Mouse (Mus musculus): ENCODE measurements around the gene Tas2r138. TPM values are rescaled to one million over a fixed set of nuclear protein-coding genes. Genes with fewer than 3 reads are reported as not detected.
"Not testable (repeated sequence)": the region's sequence is repeated elsewhere in the genome, so short reads cannot be mapped to it uniquely, and the experiment has no call there.

Tas2r138 gene
- polyA plus RNA-seq, 1 experiment from 2014 or later, result not detected

DNA sequence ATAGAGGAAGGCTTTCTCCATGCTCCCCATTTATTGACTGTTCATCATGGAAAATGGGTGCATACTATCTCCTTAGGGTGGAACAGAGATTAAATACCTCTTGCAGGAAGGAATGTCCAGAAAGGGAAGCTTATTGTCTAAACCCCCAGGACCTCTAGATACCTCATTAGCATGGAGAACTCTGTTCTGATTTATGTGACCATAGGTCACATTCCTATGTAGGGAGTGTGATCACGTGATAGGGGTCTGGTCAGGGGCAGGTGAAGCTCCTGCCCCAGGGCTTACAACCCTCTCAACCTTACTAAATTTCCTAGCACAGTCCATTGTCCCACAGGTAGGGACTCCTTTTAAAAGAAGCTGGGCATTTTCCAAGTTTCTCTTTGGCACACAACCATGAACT, 13.0 kb upstream of the Tas2r138 start:
- no peak overlapping the region for H3K27ac ChIP-seq (ENCODE audit: low read length)
- H3K4me1 ChIP-seq (replicated peaks; ENCODE audit: control insufficient read depth, insufficient read depth, low read length), result no peaks in the 10 kb centered on the region
- no peak overlapping the region for H3K9ac ChIP-seq (ENCODE audit: low read length)
- no peaks in the 10 kb centered on the region for H3K27me3 ChIP-seq (ENCODE audit: control insufficient read depth, insufficient read depth, low read depth, low read length)
- ATAC-seq (ENCODE audit: low read depth), result no peak
- no peaks in the 10 kb centered on the region for H3K9me3 ChIP-seq (ENCODE audit: control insufficient read depth, low read length)
- H3K4me2 ChIP-seq (ENCODE audit: low read depth, low read length), result no peak overlapping the region
- H3K36me3 ChIP-seq (ENCODE audit: control insufficient read depth, insufficient read depth, low read length), result no peaks in the 10 kb centered on the region
- 48% methylated on average over 1 of the region's 1 CpGs for WGBS
- no peak overlapping the region for H3K4me3 ChIP-seq (ENCODE audit: low read length)

DNA sequence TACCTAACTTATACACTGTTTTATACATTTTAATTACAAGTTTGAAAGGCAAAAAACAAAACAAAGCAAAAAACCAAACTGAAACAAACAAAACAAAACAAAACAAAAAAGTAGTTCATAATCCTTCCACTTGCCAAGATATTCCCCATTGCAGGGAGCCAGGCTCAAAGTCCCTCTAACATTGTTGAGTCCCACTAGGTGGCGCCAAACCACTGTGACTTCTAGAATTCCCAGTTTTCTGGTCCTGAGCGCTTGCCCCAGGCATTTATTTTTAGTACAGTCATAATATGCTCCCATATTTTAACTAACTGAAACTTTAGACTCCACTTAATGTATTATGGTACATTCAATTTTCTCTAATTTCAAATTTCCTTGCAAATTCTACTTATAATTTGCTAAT, 4.9 kb upstream of the Tas2r138 start:
- H3K4me3 ChIP-seq (ENCODE audit: low read length), result no peak overlapping the region
- no peaks in the 10 kb centered on the region for H3K4me1 ChIP-seq (replicated peaks; ENCODE audit: control insufficient read depth, insufficient read depth, low read length)
- H3K4me2 ChIP-seq (ENCODE audit: low read depth, low read length), result no peak overlapping the region
- WGBS, result 8% methylated on average over 2 of the region's 2 CpGs
- H3K27ac ChIP-seq (ENCODE audit: low read length), result no peak overlapping the region
- no peak overlapping the region for H3K9ac ChIP-seq (ENCODE audit: low read length)
- no peaks in the 10 kb centered on the region for H3K27me3 ChIP-seq (ENCODE audit: control insufficient read depth, insufficient read depth, low read depth, low read length)
- ATAC-seq (ENCODE audit: low read depth), result no peak
- H3K36me3 ChIP-seq (ENCODE audit: control insufficient read depth, insufficient read depth, low read length), result no peaks in the 10 kb centered on the region
- H3K9me3 ChIP-seq (ENCODE audit: control insufficient read depth, low read length), result no peaks in the 10 kb centered on the region

DNA sequence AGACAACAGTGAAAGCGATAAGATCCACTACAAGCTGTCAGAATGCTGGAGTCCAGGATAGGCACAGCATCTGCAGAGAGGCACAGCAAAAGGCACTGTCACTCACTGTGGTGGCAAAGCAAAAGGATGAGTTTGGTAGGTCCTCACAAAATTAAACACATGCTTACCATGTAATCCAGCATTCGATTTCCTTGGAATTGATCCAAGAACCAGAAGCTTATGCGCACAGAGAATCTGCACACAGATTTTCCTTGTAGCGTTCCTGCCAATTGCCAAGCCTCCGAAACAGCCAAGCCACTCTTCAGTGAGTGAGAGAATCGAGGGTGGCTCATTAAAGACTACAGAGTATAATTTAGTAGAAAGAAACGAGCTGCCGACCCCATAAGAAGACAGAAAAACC, 2.9 kb downstream of the Tas2r138 start:
- Histone ChIP-seq H3K36me3 (ENCODE audit: control insufficient read depth, insufficient read depth, low read length) (no peaks in the 10 kb centered on the region), H3K9me3 (ENCODE audit: control insufficient read depth, low read length) (no peaks in the 10 kb centered on the region), H3K27ac (ENCODE audit: low read length) (no peak overlapping the region), H3K9ac (ENCODE audit: low read length) (no peak overlapping the region), H3K4me3 (ENCODE audit: low read length) (no peak overlapping the region), H3K27me3 (ENCODE audit: control insufficient read depth, insufficient read depth, low read depth, low read length) (no peaks in the 10 kb centered on the region), H3K4me1 (replicated peaks; ENCODE audit: control insufficient read depth, insufficient read depth, low read length) (no peaks in the 10 kb centered on the region), H3K4me2 (ENCODE audit: low read depth, low read length) (no peak overlapping the region)
- WGBS, result 54% methylated on average over 8 of the region's 8 CpGs
- no peak for ATAC-seq (ENCODE audit: low read depth)

DNA sequence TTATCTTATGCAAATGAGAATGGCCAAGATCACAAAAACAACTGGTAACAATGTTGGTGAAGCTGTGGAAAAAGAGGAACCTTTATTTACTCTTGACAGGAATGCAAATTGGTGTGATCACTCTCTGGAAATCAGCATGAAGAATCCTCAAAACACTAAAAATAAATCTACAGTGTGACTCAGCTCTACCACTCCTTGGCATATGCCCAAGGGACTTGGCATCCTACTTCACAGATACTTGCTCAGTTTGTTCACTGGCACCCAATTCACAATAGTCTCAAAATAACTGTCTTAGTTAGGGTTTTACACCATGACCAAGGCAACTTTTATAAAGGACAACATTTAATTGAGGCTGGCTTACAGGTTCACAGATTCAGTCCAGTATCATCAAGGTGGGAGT, 5.7 kb downstream of the Tas2r138 start:
- Histone ChIP-seq H3K9ac (ENCODE audit: low read length) (no peak overlapping the region), H3K36me3 (ENCODE audit: control insufficient read depth, insufficient read depth, low read length) (no peaks in the 10 kb centered on the region), H3K4me1 (replicated peaks; ENCODE audit: control insufficient read depth, insufficient read depth, low read length) (no peaks in the 10 kb centered on the region), H3K9me3 (ENCODE audit: control insufficient read depth, low read length) (no peaks in the 10 kb centered on the region), H3K27ac (ENCODE audit: low read length) (no peak overlapping the region), H3K27me3 (ENCODE audit: control insufficient read depth, insufficient read depth, low read depth, low read length) (no peaks in the 10 kb centered on the region), H3K4me2 (ENCODE audit: low read depth, low read length) (no peak overlapping the region), H3K4me3 (ENCODE audit: low read length) (no peak overlapping the region)
- no peak for ATAC-seq (ENCODE audit: low read depth)

DNA sequence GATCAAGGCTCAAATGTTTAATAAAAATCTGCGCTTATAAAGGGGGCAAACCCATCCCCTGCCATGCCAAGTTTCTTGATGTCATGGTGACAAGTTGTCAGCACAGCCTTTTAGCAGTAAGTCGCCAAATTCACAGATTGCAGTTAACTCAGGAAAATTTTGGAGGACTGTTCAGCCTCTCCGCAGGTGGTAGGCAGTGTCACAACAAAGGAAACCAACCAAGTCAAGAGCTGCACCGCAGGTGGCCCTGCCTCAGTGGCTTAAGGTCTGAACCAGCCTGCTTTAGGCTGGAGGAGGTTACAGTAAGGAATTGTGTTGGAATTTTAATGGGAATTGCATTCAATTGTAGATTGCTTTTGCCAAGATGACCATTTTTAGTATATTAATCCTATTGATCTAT, 14.6 kb downstream of the Tas2r138 start:
- WGBS, result 27% methylated on average over 4 of the region's 4 CpGs
- not testable (repeated sequence) for H3K4me2 ChIP-seq (ENCODE audit: low read depth, low read length); H3K36me3 ChIP-seq (ENCODE audit: control insufficient read depth, insufficient read depth, low read length); H3K27me3 ChIP-seq (ENCODE audit: control insufficient read depth, insufficient read depth, low read depth, low read length); H3K4me3 ChIP-seq (ENCODE audit: low read length); H3K27ac ChIP-seq (ENCODE audit: low read length); H3K9me3 ChIP-seq (ENCODE audit: control insufficient read depth, low read length); H3K9ac ChIP-seq (ENCODE audit: low read length); ATAC-seq (ENCODE audit: low read depth); H3K4me1 ChIP-seq (replicated peaks; ENCODE audit: control insufficient read depth, insufficient read depth, low read length)

DNA sequence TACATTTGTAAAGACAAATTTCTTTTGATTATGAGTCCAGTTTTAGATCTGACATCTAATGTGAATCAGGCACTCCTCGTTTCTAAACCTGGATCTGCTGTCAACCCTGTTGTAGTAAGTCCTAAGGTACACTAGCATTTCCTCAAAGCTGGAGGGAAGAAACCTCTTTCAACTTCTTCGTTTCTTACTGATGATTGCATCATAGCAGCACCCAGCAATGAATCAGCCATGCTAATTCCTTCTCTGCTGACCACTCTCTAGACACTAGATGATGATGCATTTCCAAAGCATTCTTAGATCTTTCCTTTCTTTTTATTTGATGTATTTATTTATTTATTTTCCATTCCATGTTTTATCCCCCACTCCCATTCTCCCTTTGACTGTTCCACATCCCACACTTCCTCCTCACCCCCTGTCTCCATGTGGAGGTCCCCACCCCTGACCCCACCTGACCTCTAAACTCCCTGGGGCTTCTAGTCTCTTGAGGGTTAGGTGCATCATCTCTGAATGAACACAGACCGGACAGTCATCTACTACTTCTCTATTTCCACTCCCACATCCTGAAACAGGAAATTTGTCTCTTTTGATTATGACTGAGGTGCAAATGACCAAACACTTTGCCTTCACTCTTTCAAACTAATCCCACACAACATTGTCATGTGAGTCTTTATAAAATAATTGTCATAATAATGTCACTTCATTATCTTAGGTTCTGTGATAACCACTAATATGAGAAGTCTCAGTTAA, 18.1 kb downstream of the Tas2r138 start:
- Histone ChIP-seq H3K4me1 (replicated peaks; ENCODE audit: control insufficient read depth, insufficient read depth, low read length) (no peaks in the 10 kb centered on the region), H3K27ac (ENCODE audit: low read length) (no peak overlapping the region), H3K9ac (ENCODE audit: low read length) (no peak overlapping the region), H3K4me2 (ENCODE audit: low read depth, low read length) (no peak overlapping the region), H3K4me3 (ENCODE audit: low read length) (no peak overlapping the region), H3K36me3 (ENCODE audit: control insufficient read depth, insufficient read depth, low read length) (no peaks in the 10 kb centered on the region), H3K9me3 (ENCODE audit: control insufficient read depth, low read length) (no peaks in the 10 kb centered on the region), H3K27me3 (ENCODE audit: control insufficient read depth, insufficient read depth, low read depth, low read length) (no peaks in the 10 kb centered on the region)
- ATAC-seq (ENCODE audit: low read depth), result no peak
- 67% methylated on average over 3 of the region's 3 CpGs for WGBS

DNA sequence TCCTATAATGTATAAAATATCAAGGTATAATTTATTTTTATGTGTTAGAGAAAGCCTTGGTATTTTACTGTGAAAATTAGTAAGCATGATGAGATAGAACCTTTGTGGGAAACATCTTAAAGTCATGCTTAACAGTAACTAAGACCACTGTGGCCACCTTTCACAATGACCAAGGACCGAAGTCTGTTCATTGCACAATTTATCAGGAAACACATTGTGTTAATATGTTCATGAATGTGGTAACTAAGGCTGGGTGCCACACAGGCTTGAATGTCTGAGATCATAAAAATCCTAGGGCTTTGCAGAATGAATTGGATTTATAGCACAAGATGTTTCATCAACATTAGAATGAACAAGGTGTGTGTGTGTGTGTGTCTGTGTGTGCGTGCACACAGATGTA, 24.8 kb downstream of the Tas2r138 start:
- Histone ChIP-seq H3K4me2 (ENCODE audit: low read depth, low read length) (no peak overlapping the region), H3K36me3 (ENCODE audit: control insufficient read depth, insufficient read depth, low read length) (no peaks in the 10 kb centered on the region), H3K4me1 (replicated peaks; ENCODE audit: control insufficient read depth, insufficient read depth, low read length) (no peaks in the 10 kb centered on the region), H3K9me3 (ENCODE audit: control insufficient read depth, low read length) (no peaks in the 10 kb centered on the region), H3K27ac (ENCODE audit: low read length) (no peak overlapping the region), H3K9ac (ENCODE audit: low read length) (no peak overlapping the region), H3K4me3 (ENCODE audit: low read length) (no peak overlapping the region), H3K27me3 (ENCODE audit: control insufficient read depth, insufficient read depth, low read depth, low read length) (no peaks in the 10 kb centered on the region)
- WGBS, result 89% methylated on average over 2 of the region's 2 CpGs
- no peak for ATAC-seq (ENCODE audit: low read depth)

DNA sequence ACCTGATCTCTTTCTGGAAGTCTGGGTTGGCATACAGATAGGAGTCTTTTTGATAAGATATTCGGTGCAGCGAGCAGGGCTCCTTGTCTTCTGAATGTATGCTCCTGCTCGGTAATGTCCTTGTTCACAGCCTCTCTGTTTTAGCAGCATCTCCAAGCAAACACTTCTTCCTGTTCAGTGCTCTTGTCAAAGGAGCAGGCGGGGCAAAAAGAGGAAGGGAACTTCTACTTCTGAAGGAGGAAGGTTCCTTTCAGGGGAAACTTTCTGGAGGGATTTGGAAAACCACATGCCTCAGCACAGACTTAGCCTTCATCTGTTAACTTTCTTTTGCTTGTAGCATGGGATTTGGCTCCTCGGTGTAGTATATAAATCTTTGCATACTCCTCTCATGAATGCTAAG, 27.5 kb downstream of the Tas2r138 start, which contains the start of gene Clec5a:
Gene Clec5a, minus strand, starts transcription at position 177 of the 400 bp plus-strand sequence.
- WGBS, result 68% methylated on average over 5 of the region's 5 CpGs
- H3K9me3 ChIP-seq (ENCODE audit: control insufficient read depth, low read length), result no peaks in the 10 kb centered on the region
- ATAC-seq (ENCODE audit: low read depth), result no peak
- H3K4me2 ChIP-seq (ENCODE audit: low read depth, low read length), result no peak within 1 kb of the TSS
- no peak within 1 kb of the TSS for H3K4me3 ChIP-seq (ENCODE audit: low read length)
- H3K4me1 ChIP-seq (replicated peaks; ENCODE audit: control insufficient read depth, insufficient read depth, low read length), result no peaks in the 10 kb centered on the region
- no peak within 1 kb of the TSS for H3K9ac ChIP-seq (ENCODE audit: low read length)
- H3K36me3 ChIP-seq (ENCODE audit: control insufficient read depth, insufficient read depth, low read length), result no peaks in the 10 kb centered on the region
- H3K27ac ChIP-seq (ENCODE audit: low read length), result no peak within 1 kb of the TSS
- no peaks in the 10 kb centered on the region for H3K27me3 ChIP-seq (ENCODE audit: control insufficient read depth, insufficient read depth, low read depth, low read length)

DNA sequence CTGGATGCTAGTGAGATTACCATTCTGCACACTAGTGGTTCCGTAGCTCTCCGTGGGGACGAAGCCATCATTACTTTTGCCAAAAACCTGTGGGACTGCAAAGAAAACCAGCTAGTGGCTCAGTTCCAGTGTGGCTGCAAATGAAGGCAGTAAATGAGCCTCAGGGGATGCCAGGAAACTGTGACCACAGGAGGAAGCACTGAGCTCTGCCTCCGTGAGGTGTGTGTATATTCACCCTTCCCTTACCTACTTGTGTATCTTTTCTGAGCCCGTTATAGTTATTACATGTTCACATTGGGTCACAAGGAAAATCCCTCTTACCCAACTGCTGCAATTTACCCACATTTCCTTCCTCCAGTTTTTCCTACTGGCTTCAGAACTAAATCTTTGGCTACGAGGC, 28.8 kb downstream of the Tas2r138 start:
- no peak overlapping the region for H3K27ac ChIP-seq (ENCODE audit: low read length)
- 79% methylated on average over 6 of the region's 6 CpGs for WGBS
- H3K36me3 ChIP-seq (ENCODE audit: control insufficient read depth, insufficient read depth, low read length), result no peaks in the 10 kb centered on the region
- no peak overlapping the region for H3K4me2 ChIP-seq (ENCODE audit: low read depth, low read length)
- no peak overlapping the region for H3K9ac ChIP-seq (ENCODE audit: low read length)
- no peak overlapping the region for H3K4me3 ChIP-seq (ENCODE audit: low read length)
- no peaks in the 10 kb centered on the region for H3K27me3 ChIP-seq (ENCODE audit: control insufficient read depth, insufficient read depth, low read depth, low read length)
- ATAC-seq (ENCODE audit: low read depth), result no peak
- H3K4me1 ChIP-seq (replicated peaks; ENCODE audit: control insufficient read depth, insufficient read depth, low read length), result no peaks in the 10 kb centered on the region
- H3K9me3 ChIP-seq (ENCODE audit: control insufficient read depth, low read length), result no peaks in the 10 kb centered on the region

DNA sequence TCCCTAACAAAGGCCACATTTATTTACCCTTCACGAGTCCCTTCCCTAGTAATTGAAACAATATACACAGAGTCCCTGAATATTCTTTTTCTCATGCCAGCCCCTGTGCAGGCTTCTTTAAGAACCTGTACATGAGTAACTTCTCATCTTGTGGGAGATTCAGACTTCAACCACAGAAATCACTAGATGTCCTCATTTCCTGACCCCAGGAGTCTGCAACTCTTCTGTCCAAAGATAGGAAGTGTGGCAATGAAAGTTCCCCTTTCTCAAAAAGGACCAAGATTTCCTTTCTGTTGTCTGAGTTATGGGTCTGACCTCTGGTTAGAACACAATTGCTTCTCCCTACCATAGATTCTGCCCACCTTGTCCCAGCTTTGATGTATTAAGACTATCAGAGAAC, 36.8 kb downstream of the Tas2r138 start:
- 80% methylated on average over 1 of the region's 1 CpGs for WGBS
- Histone ChIP-seq H3K27ac (ENCODE audit: low read length) (no peak overlapping the region), H3K4me1 (replicated peaks; ENCODE audit: control insufficient read depth, insufficient read depth, low read length) (no peaks in the 10 kb centered on the region), H3K9ac (ENCODE audit: low read length) (no peak overlapping the region), H3K4me3 (ENCODE audit: low read length) (no peak overlapping the region), H3K4me2 (ENCODE audit: low read depth, low read length) (no peak overlapping the region), H3K9me3 (ENCODE audit: control insufficient read depth, low read length) (no peaks in the 10 kb centered on the region), H3K27me3 (ENCODE audit: control insufficient read depth, insufficient read depth, low read depth, low read length) (no peaks in the 10 kb centered on the region), H3K36me3 (ENCODE audit: control insufficient read depth, insufficient read depth, low read length) (no peaks in the 10 kb centered on the region)
- no peak for ATAC-seq (ENCODE audit: low read depth)

All from lung, embryonic 16.5 days (tissue).